Mouse (Mus musculus) spleen, adult 2 months (tissue): ENCODE results near the gene Rac2. TPM values are rescaled to one million over a fixed set of nuclear protein-coding genes. Genes with fewer than 3 reads are reported as not detected.
A peak's percentile ranks its signal among the peaks of the same experiment; 100 is the strongest.

Experiments used
- DNase-seq, 2 experiments: peaks; one replicate each; pipeline versions ENCODE4 v3.0.0 to v3.0.0-alpha.2; 2012 to 2021; ENCODE audit warnings: low spot score in 2 of 2, low read depth in 1 of 2
- H3K27ac ChIP-seq: fragments of 200-500 bp; 2 replicates; pipeline ENCODE4 v1.5.1; 2012; ENCODE audit warnings: low read length, inconsistent platforms; ENCODE audit not compliant: insufficient read depth
- H3K27me3 ChIP-seq: fragments of 200-500 bp; 2 replicates; pipeline ENCODE4 v1.6.1; 2012; ENCODE audit warnings: mild to moderate bottlenecking, moderate library complexity, low read length, inconsistent platforms; ENCODE audit not compliant: control insufficient read depth, insufficient read depth
- H3K36me3 ChIP-seq: fragments of 200-500 bp; 2 replicates; pipeline ENCODE4 v1.6.1; 2012; ENCODE audit warnings: mild to moderate bottlenecking, low read length, inconsistent platforms; ENCODE audit not compliant: control insufficient read depth, insufficient read depth
- H3K4me1 ChIP-seq: fragments of 200-500 bp; 2 replicates; pipeline ENCODE4 v1.6.1; 2011; ENCODE audit warnings: inconsistent platforms; ENCODE audit not compliant: control insufficient read depth, insufficient read depth, insufficient read length
- H3K4me3 ChIP-seq: fragments of 200-500 bp; 2 replicates; pipeline ENCODE4 v1.5.1; 2011; ENCODE audit warnings: mild to moderate bottlenecking, inconsistent platforms; ENCODE audit not compliant: insufficient read depth, insufficient read length; ENCODE audit errors: extremely low read depth
- CTCF ChIP-seq: fragments of 200-500 bp; IDR thresholded peaks from 2 replicates; pipeline ENCODE4 v1.5.1; 2011; ENCODE audit warnings: mild to moderate bottlenecking, inconsistent platforms; ENCODE audit not compliant: insufficient read depth, insufficient read length, insufficient replicate concordance; ENCODE audit errors: extremely low read depth
- POLR2A ChIP-seq: fragments of 200-500 bp; IDR thresholded peaks from 2 replicates; pipeline ENCODE4 v1.6.1; 2011; ENCODE audit warnings: low read depth, low read length, inconsistent platforms
- WGBS: fragments of 180-500 bp; shearing (Covaris S2); methylation state at CpG from one replicate; pipeline ENCODE4 v1.1.7; 2018; 5-methylcytosine and 5-hydroxymethylcytosine counted together
- polyA plus RNA-seq: library from polyadenylated mRNA; depleted of rRNA; stranded (reverse); fragments of >200 nt; gene quantifications from 2 replicates; pipeline ENCODE4 v1.2.3, GENCODE M21; 2012

The Rac2 gene
- polyA plus RNA-seq, 1 experiment: 2,027 TPM

DNA sequence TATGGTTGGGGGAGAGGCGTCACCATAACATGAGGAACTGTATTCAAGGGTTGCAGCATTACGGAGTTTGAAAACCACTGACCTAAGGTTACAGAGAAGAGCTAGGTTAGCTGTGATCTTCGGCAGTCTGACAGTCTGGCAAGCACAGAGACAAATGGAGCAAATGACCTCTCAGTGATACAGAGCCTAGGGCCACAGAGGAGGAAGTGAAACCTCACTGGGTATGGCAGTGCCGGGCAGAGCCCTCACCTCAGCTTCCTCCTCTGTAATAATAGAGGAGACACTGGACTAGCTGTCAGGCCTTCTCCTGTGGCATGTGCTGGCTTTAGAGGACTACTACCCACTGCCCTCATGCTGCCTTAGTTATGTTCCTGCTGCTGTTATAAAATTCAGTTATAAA, 16.3 kb upstream of the Rac2 start:
- H3K4me3 ChIP-seq: no peak overlapping the region
- WGBS: 20% methylated on average over 4 of the region's 4 CpGs
- H3K27ac ChIP-seq: peak overlapping the region; percentile 71
- H3K36me3 ChIP-seq: no peaks in the 10 kb centered on the region
- H3K27me3 ChIP-seq: no peaks in the 10 kb centered on the region
- DNase-seq: peak; percentile 67 to 73
- peaks cover 35% of the 10 kb centered on the region; the same call in 1 of the 2 replicates for H3K4me1 ChIP-seq
- TF ChIP-seq POLR2A: no peak
- TF ChIP-seq CTCF: no peak

DNA sequence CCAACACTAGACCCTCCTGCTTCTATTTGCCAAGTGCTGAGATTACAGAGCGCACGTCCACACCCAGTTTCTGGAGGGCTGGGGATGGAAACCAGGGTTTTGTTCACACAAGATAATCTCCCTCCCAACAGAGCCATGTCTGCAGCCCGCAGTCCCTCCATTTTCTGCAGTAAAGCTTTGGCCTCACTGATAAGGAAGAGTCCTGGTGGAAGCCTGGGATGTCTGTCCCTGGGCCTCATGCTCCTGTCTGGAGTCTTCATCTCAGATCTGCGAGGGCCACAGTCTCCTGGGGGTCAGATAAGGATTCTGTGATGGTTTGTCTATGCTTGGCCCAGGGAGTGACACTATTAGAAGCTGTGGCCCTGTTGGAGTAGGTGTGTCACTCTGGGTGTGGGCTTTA, 15.5 kb upstream of the Rac2 start:
- no peak for DNase-seq
- no peaks in the 10 kb centered on the region for H3K27me3 ChIP-seq
- H3K4me3 ChIP-seq: no peak overlapping the region
- TF ChIP-seq CTCF (no peak), POLR2A (no peak)
- WGBS: 85% methylated on average over 4 of the region's 4 CpGs
- H3K27ac ChIP-seq: peak overlapping the region; percentile 59
- peaks cover 35% of the 10 kb centered on the region; the same call in 1 of the 2 replicates for H3K4me1 ChIP-seq
- H3K36me3 ChIP-seq: no peaks in the 10 kb centered on the region

GRCm38 (mm10) chr15:78587050-78587994, 14.7 kb upstream of the Rac2 start:
- TF ChIP-seq POLR2A (no peak), CTCF (peak; percentile 88)
- Histone ChIP-seq H3K36me3 (no peaks in the 10 kb centered on the region), H3K4me1 (peaks cover 34% of the 10 kb centered on the region; the same call in 1 of the 2 replicates), H3K27me3 (no peaks in the 10 kb centered on the region), H3K4me3 (no peak overlapping the region), H3K27ac (no peak overlapping the region)
- WGBS: 59% methylated on average over 18 of the region's 18 CpGs
- peak in 1 of 2 experiments; percentile 86 for DNase-seq

GRCm38 (mm10) chr15:78585404-78585803, 12.8 kb upstream of the Rac2 start:
- H3K27me3 ChIP-seq: no peaks in the 10 kb centered on the region
- H3K4me1 ChIP-seq: peaks cover 21% of the 10 kb centered on the region; the same call in 1 of the 2 replicates
- H3K27ac ChIP-seq: no peak overlapping the region
- no peak for TF ChIP-seq CTCF
- TF ChIP-seq POLR2A: no peak
- no peak overlapping the region for H3K4me3 ChIP-seq
- DNase-seq: no peak
- 71% methylated on average over 7 of the region's 7 CpGs for WGBS
- no peaks in the 10 kb centered on the region for H3K36me3 ChIP-seq

GRCm38 (mm10) chr15:78583352-78583751, 10.8 kb upstream of the Rac2 start:
- no peak overlapping the region for H3K27ac ChIP-seq
- no peak overlapping the region for H3K4me3 ChIP-seq
- no peak for DNase-seq
- WGBS: 53% methylated on average over 11 of the region's 11 CpGs
- H3K27me3 ChIP-seq: no peaks in the 10 kb centered on the region
- H3K4me1 ChIP-seq: peaks cover 16% of the 10 kb centered on the region; the same call in 1 of the 2 replicates
- no peak for TF ChIP-seq CTCF
- no peak for TF ChIP-seq POLR2A
- no peaks in the 10 kb centered on the region for H3K36me3 ChIP-seq

- no peak for TF ChIP-seq POLR2A
- no peak for TF ChIP-seq CTCF
- DNase-seq: no peak
- Histone ChIP-seq H3K36me3 (no peaks in the 10 kb centered on the region), H3K27ac (no peak overlapping the region), H3K4me3 (no peak overlapping the region), H3K4me1 (peaks cover 38% of the 10 kb centered on the region), H3K27me3 (no peaks in the 10 kb centered on the region)
- 67% methylated on average over 4 of the region's 4 CpGs for WGBS
These were observed 3.8 kb upstream of the Rac2 start for GRCm38 (mm10) chr15:78576284-78576810.

GRCm38 (mm10) chr15:78572270-78572600, 348 bp downstream of the Rac2 start:
- Histone ChIP-seq H3K36me3 (peaks cover 34% of the 10 kb centered on the region), H3K27ac (peak overlapping the region; percentile 97), H3K4me1 (peaks cover 53% of the 10 kb centered on the region), H3K4me3 (peak overlapping the region; percentile 96), H3K27me3 (no peaks in the 10 kb centered on the region)
- 5% methylated on average over 5 of the region's 5 CpGs for WGBS
- no peak for DNase-seq
- no peak for TF ChIP-seq POLR2A
- TF ChIP-seq CTCF: no peak
